Mouse (Mus musculus) T-helper 17 cell (primary cell): ENCODE measurements around the gene Apela.

Experiments used
- in situ Hi-C, 2 experiments: fragments of 300-600 bp; cut with MboI, MseI; formaldehyde crosslinking; loops; 1 replicate in 1 of 2; 2 replicates in 1 of 2; pipeline ENCODE4 v1.15.1; 2025; ENCODE audit warnings: high pct_unique_total_duplicates in 2 of 2

The Apela gene

GRCm38 (mm10) chr8:65037117-65037533, at the start of gene Apela:
Gene Apela (minus strand): TSS chr8:65037336.
- in situ Hi-C loops: no loop called here

GRCm38 (mm10) chr8:65085680-65086079, 48.5 kb upstream of the Apela start:
- in situ Hi-C loops: no loop called here

- in situ Hi-C loops: no loop called here
Measured at GRCm38 (mm10) chr8:65080731-65081130, 43.6 kb upstream of the Apela start.

DNA sequence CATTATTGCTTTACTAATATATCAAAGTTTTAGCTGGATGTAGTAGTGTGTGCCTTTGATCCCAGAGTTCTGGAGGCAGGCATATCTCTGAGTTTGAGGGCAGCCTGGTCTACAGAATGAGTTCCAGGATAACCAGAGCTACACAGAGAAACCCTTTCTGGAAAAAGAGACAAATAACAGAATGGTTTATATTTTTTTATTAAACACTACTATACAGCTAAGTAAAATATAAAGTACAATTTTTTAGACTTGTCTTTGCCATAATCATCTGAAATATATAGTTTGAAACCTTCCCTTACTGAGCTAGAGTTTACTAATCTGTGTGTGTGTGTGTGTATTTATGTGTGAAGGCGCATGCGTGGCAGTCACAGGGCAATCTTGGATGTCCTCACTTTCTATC, 37.6 kb upstream of the Apela start, which contains the start of gene Gm10663:
TSS of gene Gm10663 (plus strand) at position 301 of the 400 bp plus-strand sequence.
- in situ Hi-C loops: no loop called here

- in situ Hi-C loops: no loop called here
Measured at GRCm38 (mm10) chr8:65070996-65071395, 33.9 kb upstream of the Apela start.

DNA sequence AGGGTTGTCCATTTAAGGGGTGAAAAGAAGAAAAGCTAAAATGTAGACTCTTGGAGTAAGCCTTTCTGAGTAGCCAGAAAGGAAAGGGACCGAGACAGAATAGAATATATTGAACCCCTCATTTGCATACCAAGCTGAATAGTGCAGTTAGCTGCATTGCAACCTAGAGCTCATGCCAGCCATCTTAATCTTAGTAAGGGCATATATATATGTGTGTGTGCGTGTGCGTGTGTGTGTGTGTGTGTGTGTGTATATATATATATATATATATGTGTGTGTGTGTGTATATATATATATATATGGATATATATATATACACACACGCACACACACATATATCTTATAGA, 31.3 kb upstream of the Apela start:
- in situ Hi-C loops: loop anchor here in 1 of 2 experiments (10.0 kb wide), 1 partner anchor 1064 kb away; no protein-coding TSS in a partner anchor

- in situ Hi-C loops: loop anchor here in 1 of 2 experiments (10.0 kb wide), 1 partner anchor 1063 kb away; no protein-coding TSS in a partner anchor
Measured at GRCm38 (mm10) chr8:65067694-65068472, 30.7 kb upstream of the Apela start.

DNA sequence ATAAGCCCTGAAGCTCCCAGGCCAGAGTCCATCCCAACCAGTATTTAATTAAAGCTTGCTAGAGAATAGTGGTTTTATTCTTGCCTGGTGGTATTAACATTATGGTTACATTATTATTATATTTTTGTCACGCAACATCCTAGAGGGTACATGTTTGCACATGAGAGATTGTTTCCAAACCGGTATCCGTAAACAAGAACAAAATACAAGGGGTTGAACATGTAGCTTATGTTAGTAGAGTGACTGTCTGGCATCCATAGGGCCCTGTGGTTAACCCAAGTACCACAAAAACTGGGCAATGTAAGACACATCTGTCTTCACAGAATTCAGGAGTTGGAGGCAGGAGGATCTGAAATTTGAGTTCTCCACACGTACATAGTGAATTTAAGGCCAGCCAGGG, 29.9 kb upstream of the Apela start:
- in situ Hi-C loops: loop anchor here in 1 of 2 experiments (10.0 kb wide), 1 partner anchor 1062 kb away; no protein-coding TSS in a partner anchor

GRCm38 (mm10) chr8:65065622-65066021, 28.5 kb upstream of the Apela start:
- in situ Hi-C loops: loop anchor here in 1 of 2 experiments (10.0 kb wide), 1 partner anchor 1061 kb away; no protein-coding TSS in a partner anchor

- in situ Hi-C loops: loop anchor here in 1 of 2 experiments (10.0 kb wide), 1 partner anchor 1059 kb away; no protein-coding TSS in a partner anchor
Measured at GRCm38 (mm10) chr8:65064071-65064470, 26.9 kb upstream of the Apela start.

- in situ Hi-C loops: loop anchor here in 1 of 2 experiments (10.0 kb wide), 1 partner anchor 1057 kb away; no protein-coding TSS in a partner anchor
Measured at GRCm38 (mm10) chr8:65062195-65062594, 25.1 kb upstream of the Apela start.

GRCm38 (mm10) chr8:65056722-65057121, 19.6 kb upstream of the Apela start:
- in situ Hi-C loops: no loop called here

DNA sequence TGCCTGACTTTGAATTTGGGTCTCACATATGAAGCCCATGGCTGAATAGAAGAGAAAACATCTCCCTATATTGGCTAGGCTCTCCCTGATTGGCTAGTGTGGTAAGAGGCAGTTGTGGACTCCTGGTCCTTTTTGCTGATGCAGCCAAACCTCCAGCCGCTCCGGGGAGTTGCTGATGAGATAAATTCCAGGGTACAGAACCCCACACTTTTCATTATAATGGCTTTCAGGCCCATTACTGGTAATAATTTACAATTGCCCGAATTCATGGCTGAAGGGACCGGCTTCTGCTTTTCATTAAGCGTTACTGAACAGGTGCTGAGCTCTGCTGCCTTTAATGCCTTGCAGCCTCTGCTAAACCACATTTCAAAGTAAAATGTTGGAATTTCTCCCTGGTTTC, 16.8 kb upstream of the Apela start:
- in situ Hi-C loops: no loop called here

GRCm38 (mm10) chr8:65053554-65053953, 16.4 kb upstream of the Apela start:
- in situ Hi-C loops: no loop called here

DNA sequence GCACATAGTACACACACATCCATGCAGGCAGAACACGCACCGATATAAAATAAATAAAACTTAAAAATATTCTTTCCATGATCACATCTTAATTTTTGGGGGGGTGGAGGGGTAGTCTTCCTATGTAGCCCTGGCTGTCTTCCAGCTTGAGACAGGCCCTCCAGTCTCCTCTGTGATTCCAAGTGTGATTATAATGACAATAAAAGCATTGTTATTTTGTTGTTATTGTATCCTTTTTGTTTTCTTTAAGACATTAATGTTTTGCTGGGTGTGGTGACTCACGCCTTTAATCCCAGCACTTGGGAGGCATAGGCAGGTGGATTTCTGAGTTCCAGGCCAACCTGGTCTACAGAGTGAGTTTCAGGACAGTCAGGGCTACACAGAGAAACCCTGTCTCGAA, 10.7 kb upstream of the Apela start:
- in situ Hi-C loops: no loop called here

- in situ Hi-C loops: no loop called here
Measured at GRCm38 (mm10) chr8:65047193-65047592, 10.1 kb upstream of the Apela start.

GRCm38 (mm10) chr8:65046565-65046964, 9.4 kb upstream of the Apela start:
- in situ Hi-C loops: no loop called here

DNA sequence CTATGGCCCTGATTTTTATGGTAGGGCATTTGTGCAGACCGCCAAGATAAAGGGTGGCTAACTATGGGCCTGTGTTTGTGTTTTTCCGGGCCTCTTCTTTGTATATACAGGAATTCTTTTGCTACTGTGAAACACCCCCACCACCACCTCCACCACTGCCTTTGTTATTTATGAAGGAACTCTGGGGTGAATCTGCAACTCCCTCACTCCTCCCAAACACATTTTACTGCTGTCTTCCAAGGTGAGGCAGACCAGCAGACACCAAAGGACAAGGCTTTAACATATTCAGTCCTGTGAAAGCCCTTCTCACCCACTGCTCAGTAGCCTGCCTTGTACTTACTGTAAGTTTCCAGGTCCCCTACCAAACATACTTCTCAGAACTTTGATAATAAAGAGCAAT, 3.0 kb downstream of the Apela start:
- in situ Hi-C loops: no loop called here

DNA sequence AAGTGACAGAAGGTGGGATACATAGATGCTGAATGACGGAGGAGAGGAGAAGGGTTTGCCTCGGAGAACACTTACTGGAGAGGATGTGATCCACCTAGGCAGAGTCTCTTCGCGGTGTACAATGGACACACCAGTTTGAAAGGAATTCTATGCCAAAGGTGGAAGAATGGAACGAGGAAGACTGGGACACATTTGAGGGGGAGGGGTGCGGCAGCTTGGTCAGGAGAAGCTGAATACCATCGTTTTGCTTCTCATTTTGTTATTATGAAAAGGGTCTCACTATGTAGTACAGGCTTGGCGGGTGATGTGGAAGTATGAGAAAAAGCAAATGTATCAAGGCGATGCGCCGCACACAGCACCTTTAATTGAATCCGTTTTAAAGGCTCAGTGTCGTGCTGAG, 4.1 kb downstream of the Apela start:
- in situ Hi-C loops: no loop called here

GRCm38 (mm10) chr8:65032107-65032506, 5.0 kb downstream of the Apela start:
- in situ Hi-C loops: no loop called here

- in situ Hi-C loops: no loop called here
Measured at GRCm38 (mm10) chr8:65030735-65031485, 6.2 kb downstream of the Apela start.

- in situ Hi-C loops: no loop called here
Measured at GRCm38 (mm10) chr8:65029776-65030175, 7.4 kb downstream of the Apela start.
